Mouse (Mus musculus): ENCODE measurements at regions not wholly inside any gene's neighbourhood (a gene's known extent, or its start where the extent isn't known, plus 50 kb on each side); places are given as distances from the start of the nearest gene placed in this dataset.

- ATAC-seq (replicated peaks; ENCODE audit: low FRiP score, poor library complexity, severe bottlenecking), result no peak
Measured at GRCm38 (mm10) chr3:143624906-143625305, 580.1 kb downstream of the Lmo4 start.

GRCm38 (mm10) chr3:143622275-143622674, 582.7 kb downstream of the Lmo4 start:
- ATAC-seq (replicated peaks; ENCODE audit: low FRiP score, poor library complexity, severe bottlenecking), result no peak

DNA sequence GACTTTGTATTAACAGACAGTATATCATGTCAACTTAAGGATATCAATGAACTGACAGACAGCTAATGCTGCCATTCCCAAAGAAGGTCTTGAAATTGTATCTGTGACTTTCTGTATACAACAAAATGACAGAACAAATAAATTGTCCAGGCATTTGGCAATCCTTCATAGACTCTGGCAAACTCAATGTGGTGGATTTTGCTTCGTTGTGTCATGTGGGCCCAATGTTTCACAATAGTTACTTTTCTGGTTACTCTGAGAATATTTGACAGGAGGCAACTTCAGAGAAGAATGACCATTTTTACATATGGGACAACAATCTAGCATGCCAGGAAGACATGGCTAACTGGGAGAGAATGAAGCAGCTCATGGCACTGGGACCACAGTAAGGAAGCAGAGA, 585.9 kb downstream of the Lmo4 start:
- no peak for ATAC-seq (replicated peaks; ENCODE audit: low FRiP score, poor library complexity, severe bottlenecking)

DNA sequence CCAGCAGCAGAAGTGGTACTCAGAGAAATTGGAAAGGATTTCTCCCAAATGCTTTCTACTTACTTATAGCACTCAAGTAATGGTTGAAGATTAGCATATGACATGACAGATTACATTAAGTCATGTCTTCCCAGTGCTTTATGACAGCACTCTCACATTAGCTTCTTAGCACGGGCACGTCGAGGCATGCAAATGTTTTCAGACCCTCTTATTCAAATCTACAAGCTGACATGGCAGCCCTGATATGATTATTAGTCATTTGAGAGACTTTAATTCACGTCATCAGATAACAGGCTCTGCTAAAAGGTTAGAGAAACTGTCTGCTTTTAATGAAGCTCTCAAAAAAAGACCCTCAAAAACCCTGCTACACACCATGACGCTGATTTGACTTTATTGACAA, 590.1 kb downstream of the Lmo4 start:
- ATAC-seq (replicated peaks; ENCODE audit: low FRiP score, poor library complexity, severe bottlenecking), result no peak

DNA sequence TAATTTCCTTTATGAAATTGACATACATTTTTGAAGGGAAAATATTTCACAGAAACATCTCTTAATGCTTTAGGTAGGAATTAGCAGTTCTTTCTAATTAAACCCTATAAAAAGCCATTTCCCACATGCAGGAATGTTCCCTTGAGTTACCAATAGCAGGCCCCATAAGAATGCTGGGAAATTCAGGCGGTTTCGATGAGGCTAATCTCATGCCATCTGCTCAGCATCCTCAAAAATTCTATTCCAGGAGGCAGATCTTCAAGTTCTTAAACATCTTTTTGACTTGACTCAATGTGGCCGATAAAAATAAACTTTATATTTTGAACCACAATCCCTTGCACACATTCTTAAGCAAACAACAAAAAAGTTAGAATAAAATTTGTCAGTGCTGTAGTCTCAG, 591.0 kb downstream of the Lmo4 start:
- no peak for ATAC-seq (replicated peaks; ENCODE audit: low FRiP score, poor library complexity, severe bottlenecking)

DNA sequence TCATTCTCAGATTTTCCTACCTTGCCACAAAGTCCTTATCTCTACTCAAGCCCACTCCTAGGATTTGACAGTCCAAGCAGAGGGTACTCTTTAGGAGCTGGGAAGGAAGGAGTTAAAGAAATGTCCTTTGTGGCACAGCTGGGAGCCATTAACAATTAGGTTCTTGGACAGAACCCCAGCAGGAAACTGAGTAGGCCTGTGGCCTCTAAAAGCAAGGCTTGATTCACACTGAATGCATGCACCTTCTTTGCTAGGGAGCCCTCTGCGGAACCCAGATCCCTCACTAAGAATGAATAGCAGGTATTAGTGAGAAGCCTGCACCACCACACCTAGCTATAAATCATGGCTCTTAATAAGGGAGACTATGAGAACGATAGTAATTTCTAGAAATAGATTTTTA, 595.3 kb downstream of the Lmo4 start:
- ATAC-seq (replicated peaks; ENCODE audit: low FRiP score, poor library complexity, severe bottlenecking), result no peak

GRCm38 (mm10) chr3:143599120-143599519, 605.9 kb downstream of the Lmo4 start:
- ATAC-seq (replicated peaks; ENCODE audit: low FRiP score, poor library complexity, severe bottlenecking), result no peak

DNA sequence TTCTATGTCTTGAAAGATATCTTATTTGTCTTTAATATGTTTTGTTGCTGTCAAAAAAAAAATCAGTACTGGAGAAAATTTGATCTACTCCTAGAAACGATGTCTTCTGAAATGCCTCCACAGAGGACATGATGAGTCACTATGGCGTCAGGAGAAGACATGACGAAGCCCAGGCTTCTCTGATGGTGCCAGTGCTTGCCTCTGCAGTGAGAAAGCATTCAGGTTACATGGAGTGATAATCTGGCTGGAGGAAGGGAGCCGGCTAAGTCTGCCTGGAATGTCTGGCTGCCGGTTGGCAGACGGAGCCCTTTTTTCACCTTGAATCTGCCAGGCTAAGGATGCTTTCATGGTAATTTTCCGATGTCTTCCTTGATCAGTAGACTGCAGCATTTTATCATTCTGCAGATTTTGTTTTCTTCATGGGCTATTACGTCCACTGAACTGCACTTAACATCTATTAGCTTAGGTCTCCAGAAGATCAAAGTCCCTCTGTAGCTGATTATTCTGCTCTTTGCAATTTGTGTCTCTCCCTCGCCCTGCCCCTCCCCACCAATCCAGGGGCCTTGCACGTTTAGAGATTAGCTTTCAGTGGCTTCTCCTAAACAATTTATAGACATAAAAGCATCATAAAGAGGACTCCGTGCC, 607.9 kb downstream of the Lmo4 start:
- ATAC-seq (replicated peaks; ENCODE audit: low FRiP score, poor library complexity, severe bottlenecking), result no peak

- no peak for ATAC-seq (replicated peaks; ENCODE audit: low FRiP score, poor library complexity, severe bottlenecking)
Measured at GRCm38 (mm10) chr3:143596011-143596683, 608.9 kb downstream of the Lmo4 start.

DNA sequence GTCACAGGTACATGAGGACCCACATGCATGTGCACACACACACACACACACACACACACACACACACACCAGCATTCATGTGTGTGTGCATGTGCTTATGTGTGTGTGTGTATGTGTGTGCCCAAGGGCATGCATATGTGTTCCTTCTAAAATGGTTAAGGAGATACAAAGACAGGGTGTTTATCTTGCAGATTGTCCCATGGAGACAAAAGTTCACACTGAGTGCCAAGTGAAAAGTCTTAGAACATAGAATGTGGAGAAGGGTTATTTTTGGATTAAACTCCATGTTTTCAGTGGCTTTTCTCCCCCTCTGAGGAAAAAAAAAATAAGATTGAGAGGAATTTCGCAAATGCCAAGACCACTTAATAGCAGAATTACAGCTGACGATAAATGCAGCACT, 609.9 kb downstream of the Lmo4 start:
- no peak for ATAC-seq (replicated peaks; ENCODE audit: low FRiP score, poor library complexity, severe bottlenecking)

DNA sequence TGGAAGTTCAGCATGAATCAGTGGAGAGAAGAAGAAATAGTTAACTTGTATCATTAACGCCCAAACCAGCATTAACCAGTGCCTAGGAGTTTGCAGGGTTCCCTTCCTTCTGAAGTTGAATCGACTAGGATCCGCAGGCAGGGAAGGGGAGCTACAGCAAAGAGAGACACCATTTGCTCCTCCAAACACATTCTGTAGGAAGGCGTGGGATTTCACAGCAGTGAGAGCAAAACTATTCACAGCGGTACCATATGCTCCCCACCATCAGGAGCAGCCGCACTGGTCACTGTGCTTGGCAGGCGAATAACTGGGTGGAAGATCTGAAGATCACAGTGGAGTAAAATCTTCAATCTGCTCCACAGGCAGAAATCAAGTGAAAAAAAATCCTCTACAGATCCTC, 610.3 kb downstream of the Lmo4 start:
- no peak for ATAC-seq (replicated peaks; ENCODE audit: low FRiP score, poor library complexity, severe bottlenecking)

DNA sequence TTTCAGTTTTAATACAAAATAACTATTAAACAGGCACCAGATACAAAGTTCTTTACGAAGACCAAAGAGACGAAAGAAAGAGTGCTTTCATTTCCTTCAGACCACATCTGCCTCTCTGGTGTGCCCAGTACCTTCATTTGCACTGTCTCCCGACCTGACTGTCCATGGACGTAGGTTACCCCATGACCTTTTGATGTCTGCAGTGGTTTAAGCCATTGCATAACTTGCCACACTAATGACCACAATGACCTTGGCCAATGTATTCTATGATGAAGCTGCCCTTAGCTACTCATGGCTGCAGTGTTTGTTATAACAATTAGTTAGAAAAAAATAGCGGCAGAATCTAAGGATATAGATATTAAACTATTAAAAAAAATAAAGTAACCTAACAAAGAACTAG, 618.4 kb downstream of the Lmo4 start:
- ATAC-seq (replicated peaks; ENCODE audit: low FRiP score, poor library complexity, severe bottlenecking), result no peak

GRCm38 (mm10) chr3:143584692-143585603, 620.1 kb downstream of the Lmo4 start:
- no peak for ATAC-seq (replicated peaks; ENCODE audit: low FRiP score, poor library complexity, severe bottlenecking)

DNA sequence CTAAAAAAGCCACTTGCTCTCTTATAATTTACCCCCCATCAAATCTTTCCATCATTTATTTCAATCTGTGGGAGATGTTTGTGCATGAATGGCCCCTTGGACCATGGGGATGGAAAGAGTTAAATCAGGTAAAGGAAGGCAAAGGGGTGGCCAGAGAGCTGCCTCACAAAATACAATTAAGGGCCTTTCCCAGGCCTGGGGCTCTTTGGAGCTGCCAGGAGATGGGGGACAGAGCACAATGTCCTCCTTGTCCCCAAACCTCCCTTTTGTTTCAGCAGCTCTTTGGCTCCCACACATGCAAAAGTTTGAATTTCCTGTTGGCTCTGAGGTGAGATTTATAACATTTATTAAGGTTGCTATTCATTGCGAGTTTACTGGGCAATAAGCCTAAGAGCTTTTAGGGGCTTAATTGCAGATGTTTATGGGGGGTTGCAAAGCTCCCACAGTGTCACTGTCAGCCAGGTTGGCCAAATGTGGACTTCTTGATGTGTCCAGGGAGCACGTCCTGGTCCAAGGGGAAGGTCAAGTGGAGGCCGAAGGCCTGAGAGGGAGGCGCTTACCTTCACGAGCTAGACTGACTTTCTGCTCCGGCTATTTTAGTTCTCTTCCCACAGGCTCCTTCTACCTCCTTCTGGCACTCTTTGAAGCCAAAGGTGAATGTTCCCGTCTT, 628.5 kb downstream of the Lmo4 start:
- ATAC-seq (replicated peaks; ENCODE audit: low FRiP score, poor library complexity, severe bottlenecking), result no peak

GRCm38 (mm10) chr3:143575737-143576136, 629.3 kb downstream of the Lmo4 start:
- ATAC-seq (replicated peaks; ENCODE audit: low FRiP score, poor library complexity, severe bottlenecking), result no peak

DNA sequence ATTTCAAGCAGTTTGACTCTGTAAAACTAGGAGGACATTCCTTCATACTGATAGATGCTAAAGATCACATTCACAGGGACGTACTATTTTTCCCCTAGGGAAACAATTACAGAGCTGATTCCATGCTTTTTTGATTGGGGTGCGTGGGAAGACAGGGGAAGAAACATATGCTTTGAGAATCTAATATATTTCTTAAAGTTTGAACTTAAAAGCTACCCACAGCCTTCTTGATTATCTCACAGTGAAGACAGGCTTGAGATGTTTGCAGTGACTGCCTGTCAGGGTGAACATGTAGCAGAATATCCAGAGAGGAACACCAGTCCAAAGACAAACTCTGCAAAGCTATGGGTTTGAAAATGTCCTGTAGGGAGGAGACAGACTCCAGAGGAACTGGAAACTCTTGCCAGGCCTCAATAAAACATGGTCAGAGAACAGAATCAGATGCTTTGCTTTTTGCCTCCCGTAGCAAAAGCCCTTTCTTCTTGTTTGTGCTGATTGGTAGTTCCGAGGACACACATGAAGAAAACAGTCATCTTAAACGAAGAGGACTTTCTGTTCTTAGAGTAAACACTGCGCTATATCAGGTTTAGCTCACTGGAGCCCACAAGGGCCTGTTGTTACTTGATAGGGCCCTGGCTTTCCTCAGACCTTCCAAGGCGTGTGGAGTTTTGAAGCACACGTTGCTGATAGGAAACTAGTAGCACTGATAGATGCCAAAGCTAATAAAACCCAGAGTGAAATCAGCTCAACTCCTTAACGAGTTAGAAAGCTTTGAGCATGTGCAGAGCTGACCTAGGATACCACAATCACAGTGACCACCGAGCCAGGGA, 630.8 kb downstream of the Lmo4 start:
- no peak for ATAC-seq (replicated peaks; ENCODE audit: low FRiP score, poor library complexity, severe bottlenecking)

DNA sequence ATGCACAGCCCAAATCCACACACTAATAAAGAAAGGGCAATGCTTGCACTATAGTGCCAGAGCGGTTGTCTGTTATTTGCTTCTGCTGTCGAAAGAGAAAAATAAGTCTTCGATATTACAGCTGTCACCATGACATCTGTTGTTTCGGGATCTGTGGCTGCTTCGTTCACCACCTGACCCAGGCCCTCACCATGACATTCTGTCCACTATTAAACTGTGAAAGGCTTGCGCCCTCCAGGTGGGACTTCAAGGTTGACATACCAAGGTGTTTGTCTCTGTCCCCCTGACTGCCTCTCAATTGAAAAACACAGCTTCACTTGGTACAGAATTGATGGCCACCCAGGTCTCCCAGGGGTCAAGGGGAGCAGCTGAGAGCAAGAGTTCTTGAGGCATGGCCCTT, 635.1 kb downstream of the Lmo4 start:
- no peak for ATAC-seq (replicated peaks; ENCODE audit: low FRiP score, poor library complexity, severe bottlenecking)

DNA sequence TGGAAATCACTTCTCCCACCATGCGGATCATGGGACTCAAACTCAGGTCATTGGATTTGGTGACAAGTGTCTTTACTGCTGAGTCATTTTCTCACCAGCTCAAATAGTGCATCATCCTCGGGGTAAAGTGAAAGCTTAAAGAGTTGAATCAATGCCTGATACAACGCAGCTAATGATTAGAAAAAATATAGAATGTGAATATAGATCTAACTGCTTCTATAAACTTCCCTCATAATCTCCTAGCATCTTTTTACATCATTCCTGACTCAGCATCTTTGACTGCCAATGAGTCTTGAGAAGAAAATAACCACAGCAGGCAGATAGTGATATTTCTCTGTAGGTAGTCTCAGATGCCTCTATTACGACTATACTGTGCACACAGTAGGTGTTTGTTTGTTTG, 640.0 kb downstream of the Lmo4 start:
- no peak for ATAC-seq (replicated peaks; ENCODE audit: low FRiP score, poor library complexity, severe bottlenecking)

DNA sequence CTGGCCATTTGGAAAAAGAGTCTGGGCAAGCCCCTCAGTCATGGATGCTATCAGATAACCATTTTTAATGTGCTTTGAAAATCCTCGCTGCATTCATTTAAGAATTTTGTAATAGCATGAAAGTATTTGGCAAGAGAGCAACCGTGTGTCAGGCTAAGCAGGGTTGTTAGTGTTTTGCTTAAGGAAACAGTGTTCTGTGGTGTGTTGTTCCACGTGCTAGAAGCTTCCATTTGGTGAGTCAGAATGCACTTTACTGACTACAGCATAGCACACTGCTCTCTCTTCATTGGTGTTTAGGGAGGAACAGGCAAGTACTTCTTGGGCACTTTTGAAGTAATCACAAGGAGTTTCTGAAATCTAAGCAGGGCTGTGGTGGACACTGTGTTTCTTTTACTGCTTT, 661.0 kb upstream of the Pkn2 start:
- ATAC-seq (replicated peaks; ENCODE audit: low FRiP score, poor library complexity, severe bottlenecking), result no peak

- ATAC-seq (replicated peaks; ENCODE audit: low FRiP score, poor library complexity, severe bottlenecking), result no peak
Measured at GRCm38 (mm10) chr3:143527982-143528381, 646.2 kb upstream of the Pkn2 start.
